Mouse (Mus musculus): ENCODE data around the gene Commd9. TPM values are rescaled to one million over a fixed set of nuclear protein-coding genes. Genes with fewer than 3 reads are reported as not detected.

Commd9 gene
- polyA plus RNA-seq (2012; rRNA removed), result 50.5 and 79.0 TPM in 2 replicates

GRCm38 (mm10) chr2:101885768-101886438 lies at the start of gene Commd9:
Commd9 (plus strand) TSS chr2:101886247.

GRCm38 (mm10) chr2:101882998-101883397 lies 3.0 kb upstream of the Commd9 start, which contains the start of gene Prr5l:
Prr5l (minus strand) TSS chr2:101883027.

Other genes with a start within 250 kb of the Commd9 start
- gene Rag1, start 236.7 kb upstream of the Commd9 start, polyA plus RNA-seq (2012; rRNA removed), result 0.18 and 0.51 TPM in 2 replicates
- 35.7 and 41.9 TPM in 2 replicates for gene B230118H07Rik, start 236.7 kb upstream of the Commd9 start, polyA plus RNA-seq (2012; rRNA removed)
- gene Traf6, start 207.8 kb upstream of the Commd9 start, polyA plus RNA-seq (2012; rRNA removed), result 14.2 and 18.2 TPM in 2 replicates
- gene Prr5l, start 3.2 kb upstream of the Commd9 start, polyA plus RNA-seq (2012; rRNA removed), result 10.3 and 11.6 TPM in 2 replicates

All from central nervous system, embryonic 11.5 days (tissue).